Mouse (Mus musculus) small intestine, adult 2 months (tissue): ENCODE data around the gene 9130213A22Rik. TPM values are rescaled to one million over a fixed set of nuclear protein-coding genes. Genes with fewer than 3 reads are reported as not detected.

ENCODE experiments used
- H3K27ac ChIP-seq: fragments of 200-500 bp; 2 replicates; pipeline ENCODE4 v1.5.1; 2012; ENCODE audit warnings: low read depth, low read length, control low read depth, inconsistent platforms; ENCODE audit not compliant: insufficient read depth
- H3K27me3 ChIP-seq: fragments of 200-500 bp; 2 replicates; pipeline ENCODE4 v1.6.1; 2012; ENCODE audit warnings: mild to moderate bottlenecking, moderate library complexity, low read length, inconsistent platforms; ENCODE audit not compliant: control insufficient read depth, insufficient read depth
- H3K36me3 ChIP-seq: fragments of 200-500 bp; 2 replicates; pipeline ENCODE4 v1.6.1; 2012; ENCODE audit warnings: mild to moderate bottlenecking, low read length, control low read depth, inconsistent platforms; ENCODE audit not compliant: control insufficient read depth, insufficient read depth
- H3K4me1 ChIP-seq: fragments of 200-500 bp; 2 replicates; pipeline ENCODE4 v1.6.1; 2012; ENCODE audit warnings: low read length, inconsistent platforms, mixed read lengths; ENCODE audit not compliant: control insufficient read depth, insufficient read depth, insufficient read length
- H3K4me3 ChIP-seq: fragments of 200-500 bp; 2 replicates; pipeline ENCODE4 v1.5.1; 2012; ENCODE audit warnings: low read depth, mild to moderate bottlenecking, control low read depth, inconsistent platforms, low read length, moderate library complexity
- CTCF ChIP-seq: fragments of 200-500 bp; IDR thresholded peaks from 2 replicates; pipeline ENCODE4 v1.5.1; 2012; ENCODE audit warnings: low read depth, mild to moderate bottlenecking, control low read depth, inconsistent platforms, low read length, moderate library complexity, mixed read lengths; ENCODE audit not compliant: insufficient replicate concordance, insufficient read length; ENCODE audit errors: extremely low read depth
- POLR2A ChIP-seq: fragments of 200-500 bp; IDR thresholded peaks from 2 replicates; pipeline ENCODE4 v1.6.1; 2012; ENCODE audit warnings: low read depth, mild to moderate bottlenecking, control low read depth, inconsistent platforms, low read length, moderate library complexity
- WGBS: fragments of 180-500 bp; shearing (Covaris S2); methylation state at CpG from one replicate; pipeline ENCODE4 v1.1.7; 2018; 5-methylcytosine and 5-hydroxymethylcytosine counted together
- polyA plus RNA-seq: library from polyadenylated mRNA; depleted of rRNA; stranded (reverse); fragments of >200 nt; gene quantifications from 2 replicates; pipeline ENCODE4 v1.2.3, GENCODE M21; 2012

The 9130213A22Rik gene
- polyA plus RNA-seq, 1 experiment, result 0.38 TPM

DNA sequence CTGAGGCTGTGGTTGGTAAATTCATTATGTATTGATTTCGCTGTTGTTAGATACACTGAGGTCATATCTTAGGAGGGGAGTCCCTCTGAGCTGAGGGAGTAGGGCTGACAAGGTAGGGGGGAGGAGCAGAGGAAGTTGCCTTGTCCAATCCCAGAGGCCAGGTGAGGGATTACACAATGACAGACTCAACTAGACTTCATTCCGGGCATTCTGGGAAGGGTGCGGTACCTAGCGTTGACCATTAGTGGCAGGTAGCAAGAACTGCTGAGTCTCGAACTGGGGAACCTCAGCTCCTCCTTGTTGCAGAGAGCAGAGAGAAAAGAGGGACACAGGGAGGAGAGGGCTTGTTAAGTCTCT, 11.2 kb upstream of the 9130213A22Rik start:
- Histone ChIP-seq H3K4me1 (peaks cover 11% of the 10 kb centered on the region), H3K36me3 (no peaks in the 10 kb centered on the region), H3K27ac (no peak overlapping the region), H3K4me3 (peak overlapping the region; percentile 66), H3K27me3 (no peaks in the 10 kb centered on the region)
- WGBS, result 34% methylated on average over 5 of the region's 5 CpGs
- TF ChIP-seq CTCF (peak; percentile 7; the same call in 1 of the 2 replicates), POLR2A (no peak)

DNA sequence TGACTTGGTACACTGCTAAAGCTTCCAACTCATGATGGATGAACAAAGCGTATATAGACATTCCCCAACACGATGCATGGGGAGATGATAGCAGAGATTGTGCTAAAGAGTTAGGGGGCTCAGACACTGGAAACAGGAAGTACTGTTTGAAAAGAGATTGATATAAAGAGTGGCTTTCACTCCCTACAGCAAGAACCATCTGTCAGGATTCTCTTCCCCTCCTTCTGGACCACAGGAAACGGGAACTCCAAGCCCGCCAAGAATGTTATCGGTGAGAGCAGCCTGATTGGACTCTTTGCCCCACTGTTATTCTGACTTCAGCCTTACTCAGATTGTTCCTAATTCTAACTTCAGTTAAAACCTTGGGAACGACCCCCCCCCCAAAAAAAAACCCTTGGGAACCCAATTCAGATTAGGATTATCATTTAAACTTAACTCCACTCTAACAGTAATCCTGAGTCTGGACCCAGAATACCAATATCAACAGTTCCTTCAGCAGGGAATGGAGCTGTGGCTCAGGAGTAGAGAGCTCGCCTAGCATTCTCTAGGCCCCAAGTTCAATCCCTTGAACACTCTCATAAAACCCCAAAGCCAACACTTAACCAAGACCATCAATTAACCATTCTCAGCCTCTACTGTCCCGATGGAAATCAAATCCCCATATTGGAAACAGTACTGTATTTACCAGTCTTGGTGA, 6.2 kb upstream of the 9130213A22Rik start:
- H3K4me1 ChIP-seq, result no peaks in the 10 kb centered on the region; the same call in 1 of the 2 replicates
- H3K27me3 ChIP-seq, result no peaks in the 10 kb centered on the region
- WGBS, result 65% methylated on average over 8 of the region's 8 CpGs
- H3K36me3 ChIP-seq, result no peaks in the 10 kb centered on the region
- no peak overlapping the region for H3K27ac ChIP-seq
- H3K4me3 ChIP-seq, result no peak overlapping the region
- TF ChIP-seq POLR2A (no peak), CTCF (no peak)

DNA sequence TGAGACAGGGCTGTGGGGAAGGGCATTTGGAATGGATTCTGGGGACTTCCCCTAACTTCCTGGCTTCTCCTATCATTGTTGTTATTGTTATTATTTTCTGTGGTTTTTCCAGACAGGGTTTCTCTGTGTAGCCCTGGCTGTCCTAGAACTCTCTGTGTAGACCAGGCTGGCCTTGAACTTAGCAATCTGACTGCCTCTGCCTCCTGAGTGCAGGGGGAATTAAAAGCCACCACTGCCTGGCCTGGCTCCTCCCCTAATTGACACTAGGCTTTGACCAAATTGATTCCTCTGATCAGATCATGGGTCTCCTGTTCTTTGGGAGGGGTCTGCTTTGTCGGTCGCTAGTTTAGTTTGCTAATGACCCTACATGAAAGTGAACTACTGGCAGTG, 4.3 kb upstream of the 9130213A22Rik start:
- whole genome bisulfite sequencing, result 66% methylated on average over 2 of the region's 2 CpGs
- no peak overlapping the region for H3K27ac ChIP-seq
- no peaks in the 10 kb centered on the region for H3K36me3 ChIP-seq
- TF ChIP-seq POLR2A (no peak), CTCF (no peak)
- H3K4me3 ChIP-seq, result no peak overlapping the region
- no peaks in the 10 kb centered on the region; the same call in 1 of the 2 replicates for H3K4me1 ChIP-seq
- H3K27me3 ChIP-seq, result no peaks in the 10 kb centered on the region

DNA sequence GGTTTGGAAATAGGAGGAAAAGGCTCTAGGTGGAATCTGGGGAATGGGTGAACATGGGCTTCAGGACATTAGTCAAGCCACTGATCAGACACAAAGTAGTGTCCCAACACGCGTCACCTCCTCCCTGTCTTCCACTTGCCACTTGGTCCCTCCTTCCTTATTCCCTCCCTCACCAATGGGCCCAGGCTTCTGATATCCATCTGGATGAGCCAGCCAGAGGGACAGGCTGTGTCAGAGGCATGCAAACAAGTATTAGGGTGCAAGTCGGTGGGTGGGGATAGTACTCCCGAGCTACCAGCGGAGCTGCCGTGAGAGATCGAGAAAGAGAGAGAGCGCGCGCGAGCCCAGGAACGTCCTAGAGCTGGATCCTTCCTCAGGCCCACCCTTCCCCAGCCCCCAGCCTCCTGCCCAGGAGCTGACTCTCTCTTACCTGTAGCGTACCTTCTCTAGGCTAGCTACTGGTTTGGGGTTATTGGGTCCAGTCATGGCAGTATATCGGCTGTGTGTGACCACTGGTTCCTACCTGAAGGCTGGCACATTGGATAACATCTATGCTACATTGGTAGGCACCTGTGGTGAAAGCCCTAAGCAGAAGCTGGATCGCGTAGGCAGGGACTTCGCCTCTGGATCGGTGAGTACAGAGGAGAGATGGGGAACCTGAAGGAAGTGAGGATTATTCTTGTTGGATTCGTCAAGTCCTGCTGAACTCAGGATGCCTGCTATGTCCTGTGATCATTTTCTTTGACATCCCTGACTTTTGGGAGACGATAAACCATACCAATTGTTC, 3.7 kb upstream of the 9130213A22Rik start:
- peak overlapping the region; percentile 63 for H3K4me3 ChIP-seq
- H3K27ac ChIP-seq, result no peak overlapping the region
- H3K36me3 ChIP-seq, result no peaks in the 10 kb centered on the region
- H3K27me3 ChIP-seq, result no peaks in the 10 kb centered on the region
- TF ChIP-seq CTCF (no peak), POLR2A (no peak)
- H3K4me1 ChIP-seq, result no peaks in the 10 kb centered on the region; the same call in 1 of the 2 replicates
- WGBS, result 6% methylated on average over 20 of the region's 20 CpGs

DNA sequence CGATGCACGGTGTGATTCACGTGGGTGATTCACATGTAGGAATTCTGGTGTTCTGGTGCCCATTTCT, 3.3 kb upstream of the 9130213A22Rik start, which contains the start of gene Aloxe3:
Gene Aloxe3, plus strand, starts transcription at position 45 of the 67 bp plus-strand sequence.
- no peaks in the 10 kb centered on the region; the same call in 1 of the 2 replicates for H3K4me1 ChIP-seq
- peak within 1 kb of the TSS; percentile 63 for H3K4me3 ChIP-seq
- H3K27me3 ChIP-seq, result no peaks in the 10 kb centered on the region
- no peaks in the 10 kb centered on the region for H3K36me3 ChIP-seq
- no peak for TF ChIP-seq CTCF
- TF ChIP-seq POLR2A, result no peak
- H3K27ac ChIP-seq, result peak within 1 kb of the TSS; percentile 56
- WGBS, result 0% methylated on average over 3 of the region's 3 CpGs

DNA sequence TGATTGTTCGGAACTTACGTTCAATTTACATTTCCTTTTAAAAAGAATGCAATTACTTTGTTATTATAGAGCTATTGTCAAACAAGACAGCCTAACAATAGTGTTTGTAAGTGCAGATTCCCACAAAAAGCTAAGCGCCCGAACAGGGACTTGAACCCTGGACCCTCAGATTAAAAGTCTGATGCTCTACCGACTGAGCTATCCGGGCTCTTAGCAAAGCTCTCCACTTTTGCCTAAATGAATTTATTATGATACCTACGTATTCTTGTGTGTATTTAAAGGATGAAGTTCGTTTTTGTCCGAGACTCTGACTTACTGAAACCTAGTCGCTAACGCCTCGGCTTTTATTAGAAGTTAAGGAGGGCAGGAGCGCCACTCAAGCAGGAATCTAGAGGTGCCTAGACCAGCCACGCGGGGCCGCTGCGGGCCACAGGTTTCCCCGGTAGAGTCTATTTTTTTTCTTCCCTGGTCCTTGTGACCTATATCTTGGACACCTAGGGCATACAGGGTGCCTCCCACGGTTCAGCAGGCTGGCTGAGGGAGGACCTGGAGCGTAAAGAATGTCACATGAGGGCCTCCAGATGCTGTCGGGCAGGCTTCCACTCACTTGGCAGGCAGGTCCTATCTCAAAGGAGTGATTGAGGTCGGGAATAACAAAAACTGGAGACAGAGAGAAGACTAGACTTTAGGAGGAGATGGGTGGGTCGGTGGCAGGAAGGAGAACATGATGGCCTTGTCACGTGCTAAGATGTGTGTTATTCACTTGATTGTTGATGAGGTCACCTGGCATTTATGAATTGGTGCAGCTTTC, 2.9 kb upstream of the 9130213A22Rik start:
- WGBS, result under 1% methylated on average over 24 of the region's 24 CpGs
- Histone ChIP-seq H3K4me1 (no peaks in the 10 kb centered on the region; the same call in 1 of the 2 replicates), H3K27me3 (no peaks in the 10 kb centered on the region), H3K36me3 (no peaks in the 10 kb centered on the region), H3K4me3 (peak overlapping the region; percentile 63), H3K27ac (peak overlapping the region; percentile 56)
- TF ChIP-seq POLR2A (0 out of 2 replicates have a peak, but pooled peaks have one; percentile 13), CTCF (peak; percentile 71; the same call in 1 of the 2 replicates)

DNA sequence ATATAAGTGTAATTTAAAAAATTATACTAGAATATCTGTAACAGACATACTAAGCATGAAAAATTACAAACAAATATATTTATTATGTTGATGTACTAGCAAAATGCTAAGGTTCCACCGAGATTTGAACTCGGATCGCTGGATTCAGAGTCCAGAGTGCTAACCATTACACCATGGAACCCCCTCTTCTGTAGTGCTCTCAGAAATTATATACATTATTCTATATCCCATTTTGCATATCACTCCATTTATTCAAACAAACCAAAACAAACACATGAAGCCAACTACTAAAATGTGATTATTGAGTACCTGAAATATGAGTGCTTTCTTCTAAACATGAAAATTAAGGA, 2.1 kb upstream of the 9130213A22Rik start:
- Histone ChIP-seq H3K4me3 (no peak overlapping the region), H3K27me3 (no peaks in the 10 kb centered on the region), H3K4me1 (no peaks in the 10 kb centered on the region; the same call in 1 of the 2 replicates), H3K27ac (no peak overlapping the region), H3K36me3 (no peaks in the 10 kb centered on the region)
- WGBS, result under 1% methylated on average over 3 of the region's 3 CpGs
- TF ChIP-seq POLR2A (no peak), CTCF (no peak)
